Mouse (Mus musculus) hindbrain, embryonic 13.5 days (tissue): ENCODE measurements around the gene Pars2. TPM values are rescaled to one million over a fixed set of nuclear protein-coding genes. Genes with fewer than 3 reads are reported as not detected.
A peak's percentile ranks its signal among the peaks of the same experiment; 100 is the strongest.

Experiments
- ATAC-seq: fragments of 200-750 bp; cut with Nextera tagmentation; 2 replicates; pipeline ENCODE4 v1.8.0; 2017; ENCODE audit warnings: moderate TSS enrichment; ENCODE audit not compliant: low FRiP score
- H3K27ac ChIP-seq: fragments of 300-500 bp; sonication (generic); 2 replicates; pipeline ENCODE4 v1.5.1; 2015; ENCODE audit warnings: inconsistent platforms, mild to moderate bottlenecking, moderate library complexity
- H3K27me3 ChIP-seq: fragments of 300-500 bp; sonication (generic); 2 replicates; pipeline ENCODE4 v1.6.1; 2015; ENCODE audit warnings: mild to moderate bottlenecking, inconsistent platforms
- H3K36me3 ChIP-seq: fragments of 300-500 bp; sonication (generic); 2 replicates; pipeline ENCODE4 v1.6.1; 2015; ENCODE audit warnings: mild to moderate bottlenecking, inconsistent platforms
- H3K4me1 ChIP-seq: fragments of 300-500 bp; sonication (generic); replicated peaks from 2 replicates; pipeline ENCODE4 v1.6.1; 2015; ENCODE audit warnings: inconsistent platforms
- H3K4me2 ChIP-seq: fragments of 300-500 bp; sonication (generic); 2 replicates; pipeline ENCODE4 v1.6.1; 2015; ENCODE audit warnings: inconsistent platforms, mild to moderate bottlenecking, moderate library complexity
- H3K4me3 ChIP-seq: fragments of 300-500 bp; sonication (generic); 2 replicates; pipeline ENCODE4 v1.5.1; 2015; ENCODE audit warnings: mild to moderate bottlenecking, inconsistent platforms
- H3K9ac ChIP-seq: fragments of 300-500 bp; sonication (generic); 2 replicates; pipeline ENCODE4 v1.6.1; 2015; ENCODE audit warnings: mild to moderate bottlenecking, inconsistent platforms
- H3K9me3 ChIP-seq: fragments of 300-500 bp; sonication (generic); 2 replicates; pipeline ENCODE4 v1.6.1; 2016; ENCODE audit warnings: inconsistent platforms
- WGBS: fragments of 180-500 bp; shearing (Covaris S2); methylation state at CpG from one replicate; pipeline ENCODE4 v1.1.7; 2015; 5-methylcytosine and 5-hydroxymethylcytosine counted together
- polyA plus RNA-seq: library from polyadenylated mRNA; unstranded; fragments of >200 nt; fragmentation: Nextera tagmentation; extraction: Ambion mirVana; gene quantifications from 2 replicates; pipeline ENCODE4 v1.2.1, GENCODE M21; 2015

Pars2 gene
- polyA plus RNA-seq, 1 experiment from 2014 or later: 8.4 TPM

GRCm38 (mm10) chr4:106680955-106681354 is 30.1 kb downstream of the Pars2 start:
- no peak overlapping the region for H3K27ac ChIP-seq
- H3K9me3 ChIP-seq: no peaks in the 10 kb centered on the region
- H3K9ac ChIP-seq: no peak overlapping the region
- ATAC-seq: no peak
- no peak overlapping the region for H3K4me3 ChIP-seq
- H3K4me1 ChIP-seq: peaks cover 11% of the 10 kb centered on the region
- WGBS: 65% methylated on average over 2 of the region's 2 CpGs
- no peaks in the 10 kb centered on the region for H3K27me3 ChIP-seq
- H3K4me2 ChIP-seq: no peak overlapping the region
- H3K36me3 ChIP-seq: peaks cover 10% of the 10 kb centered on the region

- H3K27ac ChIP-seq: no peak overlapping the region
- no peaks in the 10 kb centered on the region for H3K36me3 ChIP-seq
- H3K27me3 ChIP-seq: peaks cover 12% of the 10 kb centered on the region
- 54% methylated on average over 3 of the region's 3 CpGs for WGBS
- H3K4me1 ChIP-seq: no peaks in the 10 kb centered on the region
- no peaks in the 10 kb centered on the region for H3K9me3 ChIP-seq
- ATAC-seq: no peak
- H3K4me2 ChIP-seq: no peak overlapping the region
- no peak overlapping the region for H3K4me3 ChIP-seq
- no peak overlapping the region for H3K9ac ChIP-seq
Measured at GRCm38 (mm10) chr4:106688636-106689296, 37.9 kb downstream of the Pars2 start.

DNA sequence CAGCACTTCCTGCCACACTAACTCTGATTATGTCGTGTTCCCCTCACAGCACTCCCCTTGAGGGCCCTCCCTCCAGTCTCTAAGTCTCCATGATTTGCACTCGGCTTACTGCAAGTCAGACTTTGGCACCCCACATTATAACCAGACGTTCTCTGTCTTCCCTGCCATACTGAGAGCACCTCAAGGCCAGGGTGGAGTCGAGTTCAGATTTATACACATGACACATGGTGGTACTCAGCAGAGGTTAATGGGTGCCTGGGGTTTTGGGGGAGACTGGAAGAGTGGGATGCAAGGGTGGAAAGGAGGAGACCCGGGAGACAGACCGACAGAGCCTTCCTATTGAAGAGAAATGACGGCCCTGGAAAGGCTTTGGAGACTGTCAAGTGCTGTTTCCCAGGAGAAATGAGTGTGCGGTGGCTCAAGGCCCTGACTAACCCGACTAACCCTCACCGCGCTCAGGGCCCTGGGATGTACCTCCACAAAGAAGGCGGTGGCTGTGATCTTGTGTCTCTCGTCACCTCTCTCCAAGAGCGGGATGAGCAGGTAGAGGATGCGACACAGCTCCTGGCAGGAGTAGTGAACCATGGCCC is 43.1 kb downstream of the Pars2 start:
- Histone ChIP-seq H3K4me2 (no peak overlapping the region), H3K4me1 (0 out of 2 replicates have a peak, but pooled peaks cover 5% of the 10 kb centered on the region), H3K36me3 (no peaks in the 10 kb centered on the region), H3K9me3 (no peaks in the 10 kb centered on the region), H3K27me3 (peaks cover 17% of the 10 kb centered on the region), H3K27ac (no peak overlapping the region), H3K4me3 (no peak overlapping the region), H3K9ac (no peak overlapping the region)
- no peak for ATAC-seq
- 89% methylated on average over 15 of the region's 15 CpGs for WGBS

GRCm38 (mm10) chr4:106699989-106700388 is 49.1 kb downstream of the Pars2 start:
- ATAC-seq: peak; percentile 36
- Histone ChIP-seq H3K27ac (peak overlapping the region; percentile 56; the same call in 1 of the 2 replicates), H3K9me3 (no peaks in the 10 kb centered on the region), H3K4me2 (no peak overlapping the region), H3K36me3 (no peaks in the 10 kb centered on the region), H3K4me1 (peaks cover 36% of the 10 kb centered on the region), H3K4me3 (no peak overlapping the region), H3K9ac (no peak overlapping the region), H3K27me3 (peaks cover 5% of the 10 kb centered on the region; the same call in 1 of the 2 replicates)
- 15% methylated on average over 9 of the region's 9 CpGs for WGBS

DNA sequence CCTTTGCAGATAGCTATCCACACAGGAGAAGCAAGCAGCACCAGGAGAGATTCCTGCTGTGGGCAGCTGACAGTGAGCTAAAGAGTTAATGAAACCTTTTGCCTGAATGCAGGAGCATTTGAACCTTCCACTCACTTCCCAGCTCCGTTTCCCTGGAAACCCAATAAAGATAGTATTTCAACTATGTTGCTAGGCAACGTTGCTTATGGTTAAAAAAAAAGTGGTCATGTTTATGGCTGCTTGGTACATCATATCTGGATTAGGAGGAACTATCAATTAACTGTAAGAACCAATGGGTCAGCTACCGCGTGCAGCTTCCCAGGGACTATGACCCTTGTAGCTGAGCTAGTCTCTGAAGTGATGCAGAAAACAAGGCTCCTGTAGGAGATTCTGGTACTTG is 49.9 kb downstream of the Pars2 start:
- Histone ChIP-seq H3K27me3 (no peaks in the 10 kb centered on the region; the same call in 1 of the 2 replicates), H3K9me3 (no peaks in the 10 kb centered on the region), H3K4me1 (peaks cover 44% of the 10 kb centered on the region), H3K27ac (peak overlapping the region; percentile 71), H3K36me3 (no peaks in the 10 kb centered on the region), H3K4me3 (no peak overlapping the region), H3K9ac (no peak overlapping the region), H3K4me2 (no peak overlapping the region)
- WGBS: 42% methylated on average over 4 of the region's 4 CpGs
- ATAC-seq: no peak

GRCm38 (mm10) chr4:106703956-106704355 is 53.1 kb downstream of the Pars2 start:
- peak overlapping the region; percentile 76 for H3K27ac ChIP-seq
- H3K4me2 ChIP-seq: no peak overlapping the region
- H3K4me1 ChIP-seq: peaks cover 39% of the 10 kb centered on the region
- H3K9me3 ChIP-seq: no peaks in the 10 kb centered on the region
- no peak overlapping the region for H3K9ac ChIP-seq
- no peak overlapping the region for H3K4me3 ChIP-seq
- 82% methylated on average over 10 of the region's 10 CpGs for WGBS
- no peaks in the 10 kb centered on the region for H3K36me3 ChIP-seq
- ATAC-seq: no peak
- no peaks in the 10 kb centered on the region; the same call in 1 of the 2 replicates for H3K27me3 ChIP-seq

DNA sequence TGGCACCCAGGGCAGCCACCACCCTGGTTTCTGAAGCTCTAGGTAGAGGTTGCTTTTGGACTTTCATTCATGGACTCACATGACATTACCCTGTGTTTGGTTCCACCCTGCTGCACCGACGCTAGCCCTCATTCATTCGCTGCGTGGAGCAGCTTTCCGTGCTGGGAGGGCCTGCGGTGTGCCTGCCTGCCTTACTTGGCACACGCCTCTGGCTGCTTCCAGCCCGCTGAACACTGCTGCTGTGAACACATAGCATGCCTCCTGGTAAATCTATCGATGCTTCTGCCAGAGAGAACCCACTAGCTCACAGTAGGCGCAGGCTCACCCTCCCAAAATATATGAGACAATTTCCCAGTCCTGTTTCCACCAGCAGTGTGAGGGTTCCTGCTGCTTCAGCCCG is 53.5 kb downstream of the Pars2 start:
- Histone ChIP-seq H3K4me2 (no peak overlapping the region), H3K9me3 (no peaks in the 10 kb centered on the region), H3K27me3 (peaks cover 3% of the 10 kb centered on the region), H3K27ac (peak overlapping the region; percentile 76), H3K4me1 (peaks cover 39% of the 10 kb centered on the region), H3K9ac (peak overlapping the region; percentile 35; the same call in 1 of the 2 replicates), H3K36me3 (no peaks in the 10 kb centered on the region), H3K4me3 (no peak overlapping the region)
- ATAC-seq: no peak
- WGBS: 42% methylated on average over 11 of the region's 11 CpGs

Other genes with a start within 250 kb of the Pars2 start
- 1.3 and 1.6 TPM in 2 replicates for gene Pcsk9, start 186.7 kb upstream of the Pars2 start, polyA plus RNA-seq
- not detected in 2 replicates for gene Bsnd, start 158.8 kb upstream of the Pars2 start, polyA plus RNA-seq
- 6.3 and 6.5 TPM in 2 replicates for gene Dhcr24, start 90.0 kb upstream of the Pars2 start, polyA plus RNA-seq
- gene Lexm, start 33.8 kb upstream of the Pars2 start, polyA plus RNA-seq: 0.10 TPM in 1 of 2 replicates, not detected in the other
- 1.6 and 1.7 TPM in 2 replicates for gene Ttc22, start 28.6 kb upstream of the Pars2 start, polyA plus RNA-seq
- gene Ttc4, start 27.9 kb downstream of the Pars2 start, polyA plus RNA-seq: 111 and 112 TPM in 2 replicates
- 0.21 and 0.36 TPM in 2 replicates for gene Mroh7, start 79.9 kb downstream of the Pars2 start, polyA plus RNA-seq
- gene Fam151a, start 82.8 kb downstream of the Pars2 start, polyA plus RNA-seq: not detected in 2 replicates
- 1.3 and 1.5 TPM in 2 replicates for gene Acot11, start 153.9 kb downstream of the Pars2 start, polyA plus RNA-seq